Mouse (Mus musculus): ENCODE measurements around the gene Olfml3. TPM values are rescaled to one million over a fixed set of nuclear protein-coding genes. Genes with fewer than 3 reads are reported as not detected.

The Olfml3 gene
- polyA plus RNA-seq, 1 experiment = 6.3 TPM

- no peak for DNase-seq (ENCODE audit: low read depth, low spot score)
- 80% methylated on average over 14 of the region's 14 CpGs for WGBS
Measured at GRCm38 (mm10) chr3:103745001-103745770, 7.4 kb upstream of the Olfml3 start.

DNA sequence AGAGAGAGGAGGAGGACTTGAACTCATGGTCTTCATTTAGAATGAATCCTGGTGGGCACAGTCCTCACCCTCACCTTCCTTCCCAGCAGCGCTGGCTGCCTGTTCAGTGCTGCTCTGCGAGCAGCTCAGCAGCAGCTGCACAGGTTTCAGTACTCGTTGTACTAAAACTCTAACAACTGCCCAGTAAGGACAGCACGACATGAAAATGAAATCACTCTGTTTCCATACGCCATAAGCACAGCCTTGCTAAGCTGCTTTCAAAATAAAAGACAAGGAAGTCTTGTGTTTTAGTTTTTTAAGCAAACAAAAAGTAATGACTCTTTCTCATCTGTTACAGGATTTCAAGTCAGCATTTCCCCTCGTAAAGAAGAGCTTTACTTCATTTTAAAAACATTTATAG, 5.4 kb upstream of the Olfml3 start:
- 41% methylated on average over 6 of the region's 6 CpGs for WGBS
- no peak for DNase-seq (ENCODE audit: low read depth, low spot score)

GRCm38 (mm10) chr3:103740342-103740741, 2.5 kb upstream of the Olfml3 start:
- no peak for DNase-seq (ENCODE audit: low read depth, low spot score)
- 58% methylated on average over 5 of the region's 5 CpGs for WGBS

GRCm38 (mm10) chr3:103739329-103739728, 1.5 kb upstream of the Olfml3 start, which contains the start of gene Gm10964:
TSS of gene Gm10964 (plus strand) at chr3:103739366.
- DNase-seq (ENCODE audit: low read depth, low spot score) = no peak
- 78% methylated on average over 1 of the region's 1 CpGs for WGBS

GRCm38 (mm10) chr3:103737061-103737754, 593 bp downstream of the Olfml3 start:
- DNase-seq (ENCODE audit: low read depth, low spot score) = no peak
- WGBS = 25% methylated on average over 16 of the region's 16 CpGs

GRCm38 (mm10) chr3:103735776-103736600, 1.8 kb downstream of the Olfml3 start:
- 83% methylated on average over 28 of the region's 28 CpGs for WGBS
- DNase-seq (ENCODE audit: low read depth, low spot score) = no peak

DNA sequence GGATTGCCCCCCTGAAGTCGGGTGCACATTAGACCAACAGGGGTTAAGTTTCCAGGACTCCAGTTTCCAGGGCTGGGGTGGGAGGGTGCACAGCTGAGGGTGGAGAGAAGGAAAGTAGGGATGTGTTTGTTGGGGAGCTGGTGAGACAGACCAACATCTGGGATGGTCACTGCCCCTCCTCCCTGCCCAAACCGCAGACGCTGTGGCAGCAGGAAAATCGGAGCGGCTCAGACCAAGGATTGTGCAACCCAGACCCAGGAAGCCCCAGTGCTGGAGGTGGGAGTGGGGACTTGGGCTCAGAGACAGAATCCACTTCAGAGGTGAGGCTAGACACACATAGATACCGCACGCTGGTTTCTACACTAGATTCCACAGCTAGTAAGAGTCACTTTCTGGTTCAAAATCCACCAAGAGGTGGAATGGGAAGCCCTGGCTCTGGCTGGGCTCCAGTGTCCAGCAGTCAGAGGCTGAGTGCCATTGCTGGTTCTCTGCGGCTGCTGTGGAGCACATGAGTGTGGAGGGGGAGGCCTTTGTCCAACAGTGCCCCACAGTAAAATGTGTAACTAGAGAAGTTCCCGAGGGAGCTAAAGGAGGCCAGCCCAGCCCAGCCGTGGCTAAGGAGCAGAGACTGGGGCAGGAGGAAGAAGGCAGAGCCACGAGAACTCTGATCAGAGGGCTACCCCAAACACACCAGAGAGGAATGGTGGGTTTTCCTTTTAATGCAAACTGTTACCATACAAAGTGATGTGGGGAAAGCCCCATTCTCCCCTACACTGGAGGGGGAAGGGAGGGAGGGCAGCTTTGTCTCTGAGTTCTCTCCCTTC, 2.9 kb downstream of the Olfml3 start:
- DNase-seq (ENCODE audit: low read depth, low spot score) = no peak
- 24% methylated on average over 11 of the region's 11 CpGs for WGBS

DNA sequence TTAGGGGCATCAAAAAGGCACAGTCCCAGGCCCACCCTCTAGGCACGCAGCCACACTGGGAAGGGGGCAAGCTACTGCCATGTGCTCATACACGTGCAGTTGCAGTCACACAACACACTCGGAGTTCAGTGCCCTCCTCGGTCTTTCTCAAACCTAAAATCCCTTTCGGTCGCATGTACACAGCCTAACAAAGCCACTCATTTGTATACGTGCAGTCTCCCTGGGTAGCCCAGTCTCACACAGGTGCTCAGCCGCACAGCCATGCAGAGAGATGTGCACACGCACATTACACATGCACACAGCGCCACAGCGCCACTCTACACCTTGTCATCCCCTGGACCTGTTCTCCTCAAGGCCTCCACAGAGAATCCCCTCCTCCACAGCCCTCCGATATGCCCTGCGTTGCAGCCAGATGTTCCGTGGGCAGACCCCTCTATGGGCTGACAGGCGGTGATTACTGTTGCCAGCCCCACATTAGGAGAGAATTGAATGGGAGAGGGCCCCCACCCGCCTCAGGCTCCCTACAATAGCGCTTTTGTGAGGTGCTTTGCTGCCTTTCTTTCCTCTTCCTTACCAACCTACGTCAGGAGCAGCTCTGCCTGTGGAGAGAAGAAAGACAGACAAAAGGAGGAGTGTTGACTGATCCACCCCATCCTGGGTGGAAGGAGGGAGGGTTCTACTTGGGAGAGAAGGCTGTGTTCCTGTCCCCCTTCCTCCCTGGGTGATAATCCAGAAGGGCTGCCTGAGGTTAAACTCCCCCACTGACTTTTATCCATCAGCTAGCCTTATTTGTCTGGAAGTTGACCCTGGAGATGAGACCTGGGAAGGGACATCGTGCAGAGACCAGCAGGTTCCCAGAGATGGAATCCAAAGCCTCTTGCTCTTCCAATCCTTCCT, 3.8 kb downstream of the Olfml3 start:
- DNase-seq (ENCODE audit: low read depth, low spot score) = no peak
- WGBS = 55% methylated on average over 19 of the region's 19 CpGs

DNA sequence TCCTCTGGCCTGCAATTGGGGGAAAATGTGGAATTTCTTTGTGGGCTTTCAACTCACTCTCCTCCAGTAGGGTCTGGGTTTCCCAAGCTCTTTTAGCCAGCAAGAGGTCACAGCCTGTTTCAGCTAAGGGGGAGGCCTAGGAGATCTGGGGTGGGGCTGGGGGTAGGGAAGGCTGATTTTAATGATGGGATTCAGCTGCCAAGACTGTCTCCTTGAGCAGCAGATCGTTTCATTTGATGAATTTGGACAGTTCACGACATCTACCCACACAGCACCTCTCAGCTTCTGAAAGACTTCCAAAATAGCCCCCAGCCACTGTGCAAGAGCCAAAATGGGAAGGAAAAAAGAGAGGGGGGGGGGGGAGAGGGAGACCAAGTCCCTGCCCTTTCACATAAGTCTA, 4.6 kb downstream of the Olfml3 start:
- no peak for DNase-seq (ENCODE audit: low read depth, low spot score)
- 55% methylated on average over 2 of the region's 2 CpGs for WGBS

DNA sequence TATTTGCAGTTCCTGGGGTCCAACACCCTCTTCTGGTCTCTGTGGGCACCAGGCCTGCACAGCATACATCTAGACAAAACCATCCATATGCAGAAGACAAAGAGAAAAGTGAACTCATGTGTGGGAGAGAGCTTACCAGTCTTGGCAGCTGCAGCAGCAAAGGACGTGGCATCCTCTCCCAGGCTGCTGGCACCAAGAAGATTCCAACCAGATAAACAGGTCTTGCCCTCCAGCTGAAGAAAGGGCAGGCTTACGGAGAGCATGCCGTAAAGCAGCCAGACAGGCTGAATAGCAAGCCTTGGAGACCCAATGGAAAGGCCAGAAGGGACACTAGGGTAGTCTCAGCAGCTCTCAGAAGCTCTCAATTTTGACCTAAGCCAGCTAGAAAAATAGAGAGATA, 5.7 kb downstream of the Olfml3 start:
- 77% methylated on average over 3 of the region's 3 CpGs for WGBS
- no peak for DNase-seq (ENCODE audit: low read depth, low spot score)

DNA sequence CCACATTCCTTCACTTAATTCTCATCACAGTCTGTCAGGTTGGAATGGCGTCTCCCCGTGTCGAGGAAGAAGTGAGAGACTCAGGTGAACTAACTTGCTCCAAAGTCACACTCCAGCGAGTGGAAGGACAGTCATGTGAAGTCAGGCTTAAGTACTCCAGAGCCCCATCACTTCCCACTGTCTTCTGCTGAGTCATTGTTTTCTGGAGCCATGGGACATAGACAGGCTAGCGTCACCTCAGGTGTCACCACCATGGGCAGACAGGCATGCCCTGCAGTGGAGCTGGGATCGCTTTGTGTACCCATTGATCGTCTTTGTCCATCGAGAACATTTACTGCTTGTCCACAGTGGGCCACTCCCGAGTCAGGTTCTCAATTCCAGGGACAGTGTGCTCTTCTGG, 8.0 kb downstream of the Olfml3 start:
- WGBS = 78% methylated on average over 9 of the region's 9 CpGs
- no peak for DNase-seq (ENCODE audit: low read depth, low spot score)

DNA sequence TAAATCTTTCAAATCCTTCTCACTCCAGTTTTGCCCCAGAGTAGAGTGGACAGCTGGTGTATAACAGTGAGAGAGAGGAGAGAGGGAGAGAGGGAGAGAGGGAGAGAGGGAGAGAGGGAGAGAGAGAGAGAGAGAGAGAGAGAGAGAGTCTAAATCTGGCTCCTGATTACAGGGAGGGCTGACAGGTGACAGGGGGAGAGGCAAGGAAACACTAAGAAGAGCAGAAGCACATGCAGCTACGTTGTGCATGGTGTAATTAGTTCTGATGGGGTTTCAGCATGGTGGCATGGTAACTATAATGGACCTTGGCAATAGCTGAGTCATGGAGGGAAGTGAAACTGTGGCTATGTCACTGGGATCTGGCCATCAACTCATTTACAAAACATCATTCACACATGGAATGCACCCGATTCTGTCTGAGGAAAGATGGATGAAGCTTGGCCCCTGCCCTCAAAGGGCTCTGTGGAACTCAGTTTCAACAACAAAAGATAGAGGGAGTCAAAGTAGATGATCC, 9.9 kb downstream of the Olfml3 start:
- WGBS = 46% methylated on average over 2 of the region's 2 CpGs
- no peak for DNase-seq (ENCODE audit: low read depth, low spot score)

- WGBS = 76% methylated on average over 3 of the region's 3 CpGs
- DNase-seq (ENCODE audit: low read depth, low spot score) = no peak
Measured at GRCm38 (mm10) chr3:103726642-103727041, 11.2 kb downstream of the Olfml3 start.

DNA sequence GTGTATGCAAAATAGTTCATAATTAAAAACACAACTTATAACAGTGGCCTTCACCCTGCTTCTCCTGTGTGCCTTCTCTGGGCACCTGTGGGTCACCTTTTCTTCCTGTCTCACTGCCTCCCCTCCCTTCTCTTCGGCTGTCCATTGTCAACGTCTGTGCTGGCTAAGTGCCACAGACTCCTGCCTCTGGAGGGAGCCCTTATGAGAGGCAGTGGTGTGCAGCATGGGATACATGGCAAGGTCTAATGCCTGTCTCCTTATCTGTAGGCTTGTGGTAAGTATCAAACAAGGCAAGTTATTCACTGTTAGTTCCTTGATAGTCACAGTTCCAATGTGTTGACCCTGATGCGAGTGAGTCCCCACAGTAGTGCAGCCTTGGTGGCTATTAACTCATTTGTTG, 13.7 kb downstream of the Olfml3 start:
- DNase-seq (ENCODE audit: low read depth, low spot score) = no peak
- 30% methylated on average over 3 of the region's 3 CpGs for WGBS

- 89% methylated on average over 4 of the region's 4 CpGs for WGBS
- no peak for DNase-seq (ENCODE audit: low read depth, low spot score)
Measured at GRCm38 (mm10) chr3:103718728-103719127, 19.1 kb downstream of the Olfml3 start.

- WGBS = 49% methylated on average over 15 of the region's 15 CpGs
- no peak for DNase-seq (ENCODE audit: low read depth, low spot score)
Measured at GRCm38 (mm10) chr3:103716774-103717760, 20.7 kb downstream of the Olfml3 start.
